Mouse (Mus musculus) embryonic facial prominence, embryonic 12.5 days (tissue): Measurements from ENCODE around the gene Ube2v1. TPM values are rescaled to one million over a fixed set of nuclear protein-coding genes. Genes with fewer than 3 reads are reported as not detected.

Experiments used
- ATAC-seq: fragments of 200-750 bp; cut with Nextera tagmentation; 2 replicates; pipeline ENCODE4 v1.8.0; 2017; ENCODE audit not compliant: insufficient number of reproducible peaks, insufficient read depth, low FRiP score, low TSS enrichment
- H3K27ac ChIP-seq: fragments of 300-500 bp; sonication (generic); 2 replicates; pipeline ENCODE4 v1.5.1; 2016; ENCODE audit warnings: mild to moderate bottlenecking
- H3K27me3 ChIP-seq: fragments of 300-500 bp; sonication (generic); 2 replicates; pipeline ENCODE4 v1.6.1; 2016; ENCODE audit warnings: mild to moderate bottlenecking, moderate library complexity
- H3K36me3 ChIP-seq: fragments of 300-500 bp; sonication (generic); 2 replicates; pipeline ENCODE4 v1.6.1; 2016; ENCODE audit warnings: mild to moderate bottlenecking
- H3K4me1 ChIP-seq: fragments of 300-500 bp; sonication (generic); 2 replicates; pipeline ENCODE4 v1.6.1; 2016
- H3K4me2 ChIP-seq: fragments of 300-500 bp; sonication (generic); replicated peaks from 2 replicates; pipeline ENCODE4 v1.6.1; 2016; ENCODE audit warnings: mild to moderate bottlenecking, moderate library complexity
- H3K4me3 ChIP-seq: fragments of 300-500 bp; sonication (generic); 2 replicates; pipeline ENCODE4 v1.5.1; 2016; ENCODE audit warnings: mild to moderate bottlenecking
- H3K9ac ChIP-seq: fragments of 300-500 bp; sonication (generic); 2 replicates; pipeline ENCODE4 v1.6.1; 2016; ENCODE audit warnings: mild to moderate bottlenecking, moderate library complexity
- H3K9me3 ChIP-seq: fragments of 300-500 bp; sonication (generic); 2 replicates; pipeline ENCODE4 v1.6.1; 2016; ENCODE audit warnings: mild to moderate bottlenecking, moderate library complexity
- WGBS: fragments of 180-500 bp; shearing (Covaris S2); methylation state at CpG from one replicate; pipeline ENCODE4 v1.1.7; 2016; 5-methylcytosine and 5-hydroxymethylcytosine counted together
- polyA plus RNA-seq: library from polyadenylated mRNA; unstranded; fragments of >200 nt; fragmentation: Nextera tagmentation; extraction: Ambion mirVana; gene quantifications from 2 replicates; pipeline ENCODE4 v1.2.1, GENCODE M21; 2016

Ube2v1 gene
- polyA plus RNA-seq, 1 experiment from 2014 or later = 272 TPM

GRCm38 (mm10) chr2:167597492-167598186, 34.3 kb downstream of the Ube2v1 start:
- peak overlapping the region; percentile 96 for H3K27ac ChIP-seq
- peak overlapping the region; percentile 9; the same call in 1 of the 2 replicates for H3K4me3 ChIP-seq
- ATAC-seq = peak; percentile 85
- no peaks in the 10 kb centered on the region for H3K9me3 ChIP-seq
- peak overlapping the region; percentile 12; the same call in 1 of the 2 replicates for H3K9ac ChIP-seq
- 14% methylated on average over 40 of the region's 40 CpGs for WGBS
- peak overlapping the region; percentile 45 for H3K4me2 ChIP-seq
- no peaks in the 10 kb centered on the region for H3K36me3 ChIP-seq
- peaks cover 61% of the 10 kb centered on the region for H3K4me1 ChIP-seq
- no peaks in the 10 kb centered on the region for H3K27me3 ChIP-seq

- 9% methylated on average over 27 of the region's 27 CpGs for WGBS
- Histone ChIP-seq H3K9ac (peak overlapping the region; percentile 12; the same call in 1 of the 2 replicates), H3K4me1 (peaks cover 61% of the 10 kb centered on the region), H3K36me3 (no peaks in the 10 kb centered on the region), H3K4me2 (peak overlapping the region; percentile 45), H3K27me3 (no peaks in the 10 kb centered on the region), H3K27ac (peak overlapping the region; percentile 96), H3K4me3 (peak overlapping the region; percentile 9; the same call in 1 of the 2 replicates), H3K9me3 (no peaks in the 10 kb centered on the region)
- peak; percentile 79 for ATAC-seq
Measured at GRCm38 (mm10) chr2:167596726-167597491, 35.0 kb downstream of the Ube2v1 start.

- peak overlapping the region; percentile 96 for H3K27ac ChIP-seq
- no peak overlapping the region for H3K9ac ChIP-seq
- H3K4me3 ChIP-seq = no peak overlapping the region
- H3K27me3 ChIP-seq = no peaks in the 10 kb centered on the region
- H3K4me1 ChIP-seq = peaks cover 61% of the 10 kb centered on the region
- H3K4me2 ChIP-seq = 0 out of 2 replicates have a peak overlapping the region, but pooled peaks have one; percentile 45
- WGBS = 25% methylated on average over 4 of the region's 4 CpGs
- ATAC-seq = no peak
- no peaks in the 10 kb centered on the region for H3K9me3 ChIP-seq
- no peaks in the 10 kb centered on the region for H3K36me3 ChIP-seq
Measured at GRCm38 (mm10) chr2:167596262-167596661, 35.6 kb downstream of the Ube2v1 start.

- Histone ChIP-seq H3K4me2 (0 out of 2 replicates have a peak overlapping the region, but pooled peaks have one; percentile 4), H3K4me3 (no peak overlapping the region), H3K4me1 (peaks cover 60% of the 10 kb centered on the region), H3K9me3 (no peaks in the 10 kb centered on the region), H3K27me3 (no peaks in the 10 kb centered on the region), H3K36me3 (no peaks in the 10 kb centered on the region), H3K27ac (peak overlapping the region; percentile 96), H3K9ac (peak overlapping the region; percentile 34; the same call in 1 of the 2 replicates)
- WGBS = 12% methylated on average over 14 of the region's 14 CpGs
- ATAC-seq = peak; percentile 4; the same call in 1 of the 2 replicates
Measured at GRCm38 (mm10) chr2:167595761-167596171, 36.1 kb downstream of the Ube2v1 start.

DNA sequence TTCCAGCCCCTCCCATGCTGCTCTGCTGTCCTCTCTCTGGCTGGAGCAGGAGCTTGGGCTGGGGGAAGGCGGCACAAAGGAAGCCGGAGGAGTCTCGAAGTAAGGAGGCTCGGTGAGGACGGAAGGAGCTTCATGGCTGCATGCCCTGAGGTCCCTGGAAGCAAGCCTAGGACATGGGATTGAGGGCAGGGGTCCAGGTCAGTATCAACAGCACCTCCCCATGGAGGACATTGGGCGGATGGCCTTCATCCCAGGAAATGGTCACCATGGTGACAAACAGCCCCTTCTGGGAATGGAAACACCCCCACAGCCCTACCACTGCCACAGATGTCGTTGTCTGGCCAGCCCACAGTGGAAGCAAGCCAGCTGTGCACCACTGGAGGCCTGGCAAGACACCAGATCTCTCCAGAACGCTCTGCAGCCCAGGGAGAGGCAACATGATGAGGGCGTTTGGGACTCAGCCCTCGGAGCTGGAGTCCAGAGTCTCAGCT, 37.4 kb downstream of the Ube2v1 start:
- ATAC-seq = no peak
- Histone ChIP-seq H3K4me3 (no peak overlapping the region), H3K9ac (no peak overlapping the region), H3K27ac (peak overlapping the region; percentile 96), H3K36me3 (no peaks in the 10 kb centered on the region), H3K4me2 (peak overlapping the region; percentile 13; the same call in 1 of the 2 replicates), H3K27me3 (no peaks in the 10 kb centered on the region), H3K4me1 (peaks cover 53% of the 10 kb centered on the region), H3K9me3 (no peaks in the 10 kb centered on the region)
- 18% methylated on average over 10 of the region's 10 CpGs for WGBS

DNA sequence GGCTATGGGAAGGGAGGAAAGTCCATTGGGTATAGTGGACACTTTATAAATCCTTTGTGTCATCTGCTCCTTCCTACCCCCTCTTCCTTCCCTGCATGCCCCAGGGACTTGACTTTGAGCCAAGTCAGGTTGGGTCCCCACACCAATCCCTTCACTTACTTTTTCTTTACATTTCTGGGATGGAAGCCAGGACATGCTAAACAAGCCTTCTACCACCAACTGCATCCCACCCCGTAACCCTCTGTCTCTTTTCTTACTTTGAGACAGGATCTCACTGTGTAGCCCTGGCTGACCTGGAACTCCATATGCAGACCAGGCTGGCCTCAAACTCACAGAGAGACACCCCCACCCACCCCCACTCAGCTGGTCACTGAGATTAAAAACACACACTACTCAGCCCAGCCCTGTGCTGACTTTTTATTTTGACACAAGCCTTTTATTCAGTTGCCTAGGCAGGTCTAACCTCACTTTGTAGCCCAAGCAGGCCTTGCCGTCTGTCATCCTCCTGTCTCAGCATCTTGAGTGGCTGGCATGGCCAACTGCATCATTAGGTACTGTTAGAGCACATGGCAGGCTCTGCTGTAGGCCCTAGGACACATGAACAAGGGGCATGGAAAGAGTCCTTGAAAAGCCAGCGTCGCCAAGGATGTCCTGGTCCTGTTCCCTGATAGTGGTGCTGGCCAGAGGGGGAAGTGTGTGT, 38.2 kb downstream of the Ube2v1 start:
- 77% methylated on average over 4 of the region's 4 CpGs for WGBS

GRCm38 (mm10) chr2:167588774-167589577, 42.9 kb downstream of the Ube2v1 start:
- peak overlapping the region; percentile 21 for H3K4me2 ChIP-seq
- H3K27me3 ChIP-seq = no peaks in the 10 kb centered on the region
- H3K4me1 ChIP-seq = peaks cover 40% of the 10 kb centered on the region
- no peak for ATAC-seq
- H3K27ac ChIP-seq = peak overlapping the region; percentile 79; the same call in 1 of the 2 replicates
- H3K4me3 ChIP-seq = no peak overlapping the region
- no peaks in the 10 kb centered on the region for H3K9me3 ChIP-seq
- WGBS = 14% methylated on average over 21 of the region's 21 CpGs
- peak overlapping the region; percentile 19; the same call in 1 of the 2 replicates for H3K9ac ChIP-seq
- no peaks in the 10 kb centered on the region for H3K36me3 ChIP-seq

More for the DNA sequence above, 38.2 kb downstream of the Ube2v1 start:
- ATAC-seq = no peak
- Histone ChIP-seq H3K4me2 (no peak overlapping the region), H3K36me3 (no peaks in the 10 kb centered on the region), H3K4me3 (no peak overlapping the region), H3K27ac (peak overlapping the region; percentile 96), H3K9me3 (no peaks in the 10 kb centered on the region), H3K27me3 (no peaks in the 10 kb centered on the region), H3K9ac (no peak overlapping the region), H3K4me1 (peaks cover 61% of the 10 kb centered on the region)

- no peak for ATAC-seq
- Histone ChIP-seq H3K27me3 (no peaks in the 10 kb centered on the region), H3K9ac (no peak overlapping the region), H3K9me3 (no peaks in the 10 kb centered on the region), H3K36me3 (no peaks in the 10 kb centered on the region), H3K27ac (no peak overlapping the region), H3K4me2 (no peak overlapping the region), H3K4me1 (peaks cover 50% of the 10 kb centered on the region), H3K4me3 (no peak overlapping the region)
- WGBS = 16% methylated on average over 9 of the region's 9 CpGs
Measured at GRCm38 (mm10) chr2:167586976-167587375, 44.9 kb downstream of the Ube2v1 start.

DNA sequence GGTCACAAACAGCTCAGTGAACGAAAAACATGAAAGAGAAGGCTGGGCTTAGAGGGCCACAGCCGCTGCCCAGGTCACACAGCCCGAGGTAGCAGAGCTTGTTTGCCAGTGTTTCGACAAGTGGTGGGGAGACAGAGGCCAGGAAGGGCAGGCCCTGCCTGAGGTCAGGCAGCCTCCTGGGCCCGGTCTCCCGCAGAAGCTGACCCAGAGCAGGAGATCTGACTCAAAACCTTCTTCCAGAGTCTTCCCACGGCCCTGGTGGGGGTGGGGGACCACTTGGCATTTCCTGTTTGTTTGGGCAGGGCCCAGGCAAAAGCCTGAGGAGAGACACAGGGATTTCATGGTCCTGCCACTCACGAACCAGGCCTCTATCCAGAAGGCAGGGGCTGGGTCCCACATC, 45.9 kb downstream of the Ube2v1 start:
- no peak overlapping the region for H3K9ac ChIP-seq

GRCm38 (mm10) chr2:167585273-167585672, 46.6 kb downstream of the Ube2v1 start:
- Histone ChIP-seq H3K9me3 (no peaks in the 10 kb centered on the region), H3K9ac (no peak overlapping the region), H3K27me3 (no peaks in the 10 kb centered on the region), H3K4me2 (no peak overlapping the region), H3K4me3 (no peak overlapping the region), H3K4me1 (peaks cover 50% of the 10 kb centered on the region), H3K27ac (peak overlapping the region; percentile 74; the same call in 1 of the 2 replicates), H3K36me3 (no peaks in the 10 kb centered on the region)
- 60% methylated on average over 2 of the region's 2 CpGs for WGBS
- no peak for ATAC-seq

More for the DNA sequence above, 45.9 kb downstream of the Ube2v1 start:
- H3K4me3 ChIP-seq = no peak overlapping the region
- WGBS = 8% methylated on average over 8 of the region's 8 CpGs
- no peak overlapping the region for H3K4me2 ChIP-seq
- peak overlapping the region; percentile 74 for H3K27ac ChIP-seq
- peaks cover 50% of the 10 kb centered on the region for H3K4me1 ChIP-seq
- H3K27me3 ChIP-seq = no peaks in the 10 kb centered on the region
- no peak for ATAC-seq
- no peaks in the 10 kb centered on the region for H3K36me3 ChIP-seq
- no peaks in the 10 kb centered on the region for H3K9me3 ChIP-seq
